Mouse (Mus musculus) lung, postnatal 0 days (tissue): ENCODE results near the gene Vac14. TPM values are rescaled to one million over a fixed set of nuclear protein-coding genes. Genes with fewer than 3 reads are reported as not detected.
A peak's percentile ranks its signal among the peaks of the same experiment; 100 is the strongest.

ENCODE experiments used
- ATAC-seq: fragments of 200-750 bp; cut with Nextera tagmentation; 2 replicates; pipeline ENCODE4 v1.8.0; 2017; ENCODE audit warnings: moderate library complexity
- DNase-seq: peaks from one replicate; pipeline ENCODE4 v3.0.0-alpha.2; 2016; ENCODE audit warnings: low spot score
- H3K27ac ChIP-seq: fragments of 300-500 bp; sonication (generic); 2 replicates; pipeline ENCODE4 v1.5.1; 2014; ENCODE audit warnings: antibody characterized with exemption, mild to moderate bottlenecking, low read length, mixed read lengths
- H3K27me3 ChIP-seq: fragments of 300-500 bp; sonication (generic); replicated peaks from 2 replicates; pipeline ENCODE4 v1.6.1; 2014; ENCODE audit warnings: low read length, mixed read lengths; ENCODE audit not compliant: insufficient read depth
- H3K36me3 ChIP-seq: fragments of 300-500 bp; sonication (generic); 2 replicates; pipeline ENCODE4 v1.6.1; 2014; ENCODE audit warnings: low read length, mixed read lengths; ENCODE audit not compliant: insufficient read depth
- H3K4me1 ChIP-seq: fragments of 300-500 bp; sonication (generic); 2 replicates; pipeline ENCODE4 v1.6.1; 2014; ENCODE audit warnings: antibody characterized with exemption, low read depth, low read length, mixed read lengths; ENCODE audit not compliant: insufficient read depth
- H3K4me2 ChIP-seq: fragments of 300-500 bp; sonication (generic); replicated peaks from 2 replicates; pipeline ENCODE4 v1.6.1; 2014; ENCODE audit warnings: low read depth, mild to moderate bottlenecking, low read length, moderate library complexity, mixed read lengths
- H3K4me3 ChIP-seq: fragments of 300-500 bp; sonication (generic); 2 replicates; pipeline ENCODE4 v1.5.1; 2014; ENCODE audit warnings: low read depth, low read length
- H3K9ac ChIP-seq: fragments of 300-500 bp; sonication (generic); replicated peaks from 2 replicates; pipeline ENCODE4 v1.6.1; 2014; ENCODE audit warnings: low read depth, mild to moderate bottlenecking
- H3K9me3 ChIP-seq: fragments of 300-500 bp; sonication (generic); 2 replicates; pipeline ENCODE4 v1.6.1; 2016; ENCODE audit warnings: low read length, mixed read lengths
- CTCF ChIP-seq: IDR thresholded peaks from 2 replicates; pipeline ENCODE4 v1.5.1; 2016; ENCODE audit warnings: antibody characterized with exemption, mild to moderate bottlenecking
- EP300 ChIP-seq: IDR thresholded peaks from 2 replicates; pipeline ENCODE4 v1.6.1; 2016; ENCODE audit warnings: antibody characterized with exemption, mild to moderate bottlenecking, control low read depth
- WGBS: fragments of 180-500 bp; shearing (Covaris S2); extraction: QIAGEN DNeasy Blood & Tissue Kit; methylation state at CpG from one replicate; pipeline ENCODE4 v1.1.7; 2014; 5-methylcytosine and 5-hydroxymethylcytosine counted together
- polyA plus RNA-seq: library from polyadenylated mRNA; unstranded; fragments of >200 nt; fragmentation: Nextera tagmentation; extraction: Ambion mirVana; gene quantifications from 2 replicates; pipeline ENCODE4 v1.2.1, GENCODE M21; 2015

Vac14 gene
- polyA plus RNA-seq, 1 experiment from 2014 or later = 11.1 TPM

- no peak for TF ChIP-seq CTCF
- no peak for TF ChIP-seq EP300
- Histone ChIP-seq H3K27me3 (no peaks in the 10 kb centered on the region), H3K36me3 (no peaks in the 10 kb centered on the region), H3K4me1 (no peaks in the 10 kb centered on the region; the same call in 1 of the 2 replicates), H3K27ac (no peak overlapping the region), H3K9me3 (no peaks in the 10 kb centered on the region), H3K4me3 (no peak overlapping the region), H3K4me2 (no peak overlapping the region), H3K9ac (no peak overlapping the region)
- no peak for ATAC-seq
- DNase-seq = no peak
- 45% methylated on average over 15 of the region's 15 CpGs for WGBS
Measured at GRCm38 (mm10) chr8:110755511-110756170, 137.3 kb downstream of the Vac14 start.

DNA sequence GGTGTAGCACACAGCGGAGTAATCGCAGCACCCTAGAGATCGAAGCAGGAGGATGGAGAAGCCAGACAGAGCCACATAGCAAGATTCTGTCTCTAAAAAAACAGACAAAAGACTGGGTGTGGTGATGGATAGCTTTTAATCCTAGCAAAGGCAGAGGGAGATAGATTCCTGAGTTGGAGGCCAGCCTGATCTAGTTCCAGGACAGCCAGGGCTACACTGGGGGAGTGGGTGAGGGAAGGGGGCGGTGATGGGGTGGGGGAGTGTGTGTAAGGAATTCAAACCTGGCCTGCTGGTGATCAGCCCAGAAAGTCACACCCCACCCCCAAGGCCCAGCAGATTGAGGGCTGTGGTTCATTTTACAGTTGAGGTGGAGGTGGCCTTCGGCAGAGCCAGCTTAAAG lies 137.8 kb downstream of the Vac14 start:
- Histone ChIP-seq H3K4me1 (peaks cover 1% of the 10 kb centered on the region; the same call in 1 of the 2 replicates), H3K27ac (no peak overlapping the region), H3K9me3 (no peaks in the 10 kb centered on the region), H3K36me3 (no peaks in the 10 kb centered on the region), H3K9ac (no peak overlapping the region), H3K27me3 (no peaks in the 10 kb centered on the region), H3K4me3 (no peak overlapping the region), H3K4me2 (no peak overlapping the region)
- DNase-seq (no peak), ATAC-seq (no peak)
- TF ChIP-seq EP300 = no peak
- no peak for TF ChIP-seq CTCF
- 83% methylated on average over 5 of the region's 5 CpGs for WGBS

DNA sequence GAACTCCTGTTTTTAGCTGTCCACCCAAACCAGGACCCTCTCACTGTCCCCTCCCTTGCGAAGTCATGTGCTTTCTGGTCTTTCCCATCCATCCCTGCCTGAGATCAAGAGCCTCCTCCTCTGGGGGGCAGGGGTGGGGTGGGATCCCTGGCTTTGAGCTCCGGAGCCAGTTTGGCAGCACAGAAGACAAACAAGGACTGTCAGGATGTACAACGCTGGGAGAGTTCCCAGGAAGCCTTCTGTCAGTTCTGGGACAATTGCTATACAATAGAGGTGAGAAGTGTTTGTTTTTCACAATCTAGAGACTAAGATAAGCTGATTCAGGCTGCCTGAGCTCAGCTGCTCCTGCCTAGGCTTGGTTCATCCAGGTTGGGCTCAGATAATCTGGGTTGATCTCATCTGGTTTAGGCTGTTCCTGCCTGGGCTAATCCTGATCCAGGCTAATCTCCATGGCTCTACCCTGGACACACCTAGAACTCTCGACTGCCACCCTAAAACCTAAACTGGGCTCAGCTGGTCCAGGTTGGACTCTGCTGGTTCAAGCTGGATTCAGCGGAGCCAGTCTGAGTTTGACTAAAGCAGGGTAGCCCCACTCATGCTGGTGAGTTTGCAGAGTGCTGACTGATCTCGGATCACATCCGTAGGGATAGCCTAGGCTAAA lies 142.0 kb downstream of the Vac14 start:
- Histone ChIP-seq H3K9me3 (no peaks in the 10 kb centered on the region), H3K27ac (peak overlapping the region; percentile 6), H3K36me3 (no peaks in the 10 kb centered on the region), H3K4me3 (no peak overlapping the region), H3K27me3 (no peaks in the 10 kb centered on the region), H3K9ac (no peak overlapping the region), H3K4me2 (no peak overlapping the region), H3K4me1 (peaks cover 3% of the 10 kb centered on the region; the same call in 1 of the 2 replicates)
- ATAC-seq (peak; percentile 64), DNase-seq (peak; percentile 56)
- 0 out of 2 replicates have a peak, but pooled peaks have one; percentile 3 for TF ChIP-seq CTCF
- peak; percentile 55 for TF ChIP-seq EP300
- 54% methylated on average over 7 of the region's 7 CpGs for WGBS

GRCm38 (mm10) chr8:110761185-110761584 lies 142.8 kb downstream of the Vac14 start:
- 19% methylated on average over 5 of the region's 5 CpGs for WGBS
- ATAC-seq (peak; percentile 83), DNase-seq (peak; percentile 79)
- H3K27me3 ChIP-seq = no peaks in the 10 kb centered on the region
- no peak overlapping the region for H3K4me2 ChIP-seq
- peaks cover 3% of the 10 kb centered on the region; the same call in 1 of the 2 replicates for H3K4me1 ChIP-seq
- 0 out of 2 replicates have a peak overlapping the region, but pooled peaks have one; percentile 14 for H3K27ac ChIP-seq
- TF ChIP-seq CTCF (no peak), EP300 (peak; percentile 73)
- H3K9ac ChIP-seq = no peak overlapping the region
- no peaks in the 10 kb centered on the region for H3K9me3 ChIP-seq
- H3K36me3 ChIP-seq = no peaks in the 10 kb centered on the region
- no peak overlapping the region for H3K4me3 ChIP-seq

DNA sequence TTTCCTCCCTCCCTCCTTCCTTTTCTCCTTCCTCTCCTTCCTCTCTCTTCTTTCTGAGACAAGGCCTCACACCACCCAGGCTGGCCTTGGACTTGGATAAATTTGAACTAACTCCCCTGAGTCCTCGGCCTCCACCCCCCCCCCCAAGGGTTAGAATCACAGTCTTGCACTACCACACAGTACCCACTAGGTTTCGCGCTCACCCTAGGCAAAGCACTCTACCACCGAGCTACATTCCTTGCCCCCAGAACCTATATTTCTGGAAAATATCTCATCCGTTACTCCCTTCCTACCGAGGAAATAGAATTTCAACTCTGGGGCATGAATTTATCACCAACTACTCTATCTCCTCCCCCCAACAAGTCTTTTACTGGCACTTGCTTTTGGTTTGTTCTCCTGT lies 143.6 kb downstream of the Vac14 start:
- ATAC-seq (peak; percentile 42; the same call in 1 of the 2 replicates), DNase-seq (peak; percentile 43)
- no peak for TF ChIP-seq EP300
- peak; percentile 66 for TF ChIP-seq CTCF
- H3K4me3 ChIP-seq = no peak overlapping the region
- no peak overlapping the region for H3K4me2 ChIP-seq
- no peaks in the 10 kb centered on the region for H3K27me3 ChIP-seq
- no peaks in the 10 kb centered on the region for H3K9me3 ChIP-seq
- 0 out of 2 replicates have a peak overlapping the region, but pooled peaks have one; percentile 14 for H3K27ac ChIP-seq
- H3K9ac ChIP-seq = no peak overlapping the region
- H3K36me3 ChIP-seq = no peaks in the 10 kb centered on the region
- peaks cover 3% of the 10 kb centered on the region; the same call in 1 of the 2 replicates for H3K4me1 ChIP-seq
- 46% methylated on average over 6 of the region's 6 CpGs for WGBS

DNA sequence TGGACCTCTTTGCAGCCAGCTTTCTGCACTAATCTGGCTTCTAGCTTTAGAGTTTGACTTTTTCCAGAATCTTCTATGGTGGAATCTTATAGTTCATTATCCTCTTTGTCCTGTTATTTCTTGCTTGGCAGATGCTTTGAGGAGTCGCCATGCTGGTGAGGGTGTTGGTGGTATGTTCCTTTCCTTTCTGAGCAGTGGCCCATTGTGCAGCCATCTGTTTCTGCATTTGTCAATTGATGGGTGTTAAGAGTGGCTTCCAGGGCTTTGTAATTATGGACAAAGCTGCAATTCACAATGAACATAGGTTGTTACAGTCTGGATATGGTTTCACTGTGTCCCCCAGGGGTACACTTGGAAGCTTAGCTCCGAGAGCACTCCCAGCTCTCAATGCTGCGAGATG lies 146.3 kb downstream of the Vac14 start:
- no peak for TF ChIP-seq EP300
- no peak for TF ChIP-seq CTCF

More for the DNA sequence above, 146.3 kb downstream of the Vac14 start:
- Histone ChIP-seq H3K36me3 (no peaks in the 10 kb centered on the region), H3K4me2 (no peak overlapping the region), H3K9ac (no peak overlapping the region), H3K27ac (no peak overlapping the region), H3K4me3 (no peak overlapping the region), H3K27me3 (no peaks in the 10 kb centered on the region), H3K4me1 (peaks cover 3% of the 10 kb centered on the region; the same call in 1 of the 2 replicates), H3K9me3 (no peaks in the 10 kb centered on the region)
- DNase-seq (no peak), ATAC-seq (no peak)
- WGBS = 89% methylated on average over 3 of the region's 3 CpGs
